Mouse (Mus musculus): ENCODE measurements around the gene Zbtb4.

DNA sequence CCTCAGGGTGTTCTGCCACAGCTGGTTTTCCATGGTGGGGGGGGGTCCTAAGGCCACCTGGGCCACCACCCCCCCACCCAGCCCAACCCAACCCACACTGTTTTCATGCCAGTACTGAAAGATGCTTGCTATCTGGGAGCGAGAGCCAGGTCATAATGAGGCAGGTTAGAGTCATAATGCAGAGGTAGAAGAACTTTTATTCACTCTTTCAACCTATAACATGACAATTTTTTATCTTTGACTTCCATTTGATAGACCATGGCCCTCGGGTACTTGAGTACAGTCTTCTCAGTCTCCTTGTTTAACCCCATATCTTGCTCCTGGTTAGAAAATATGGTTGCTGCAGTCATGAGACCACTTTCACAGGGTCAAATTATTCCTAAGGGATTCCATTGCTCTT is 52.7 kb downstream of the Zbtb4 start, which contains the start of gene Spem2:
- TF ChIP-seq CTCF (IDR thresholded peaks at IDR 0.05; ENCODE audit: extremely low read depth, insufficient read depth, insufficient read length, insufficient replicate concordance): no peak
- TF ChIP-seq POLR2A (IDR thresholded peaks at IDR 0.05; ENCODE audit: low read depth, low read length): no peak

All from spleen, adult 2 months (tissue).